Mouse (Mus musculus) layer of hippocampus, adult 18-20 months (tissue): ENCODE results near the gene Kcnh6. TPM values are rescaled to one million over a fixed set of nuclear protein-coding genes. Genes with fewer than 3 reads are reported as not detected.

Experiments
- DNase-seq, 2 experiments: peaks; one replicate each; pipeline ENCODE4 v3.0.0; 2022; ENCODE audit warnings: low spot score in 2 of 2
- long read RNA-seq: library from polyadenylated mRNA; stranded (forward); transcript quantifications from one replicate; pipeline ENCODE4 v2.0.0, GENCODE M21; 2021
- total RNA-seq, 2 experiments: library from RNA; stranded (reverse); gene quantifications; 2 replicates each; pipeline ENCODE4 v1.2.3; 2021

The Kcnh6 gene
- under 1 TPM; 0.72 to 0.94 TPM for total RNA-seq
- long read RNA-seq, partial matches to known transcripts: 0 of 2 reads
- long read RNA-seq, other reads (novel, unspliced or antisense): 2 of 2 reads

DNA sequence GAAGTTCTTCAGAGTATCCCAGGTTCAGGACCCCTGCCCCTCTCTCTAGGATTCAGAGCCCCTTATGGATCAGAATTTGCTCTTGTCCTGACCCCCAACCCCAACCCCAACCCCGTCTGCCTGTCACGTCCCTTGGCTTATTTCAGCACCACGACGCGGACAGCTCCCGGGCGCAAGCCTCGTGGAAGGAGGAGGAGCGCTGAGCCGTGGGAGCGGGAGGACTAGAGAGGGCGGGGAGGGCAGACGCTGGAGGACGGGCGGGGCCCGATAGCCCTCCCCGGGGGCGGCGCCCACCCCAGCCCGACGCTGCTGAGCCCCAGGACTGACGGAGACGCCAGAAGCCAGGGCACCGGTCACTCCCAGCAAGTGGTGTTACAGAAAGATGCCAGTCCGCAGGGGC is at the start of gene Kcnh6:
Gene Kcnh6, plus strand, starts transcription at position 304 of the 400 bp plus-strand sequence.
- no peak for DNase-seq

DNA sequence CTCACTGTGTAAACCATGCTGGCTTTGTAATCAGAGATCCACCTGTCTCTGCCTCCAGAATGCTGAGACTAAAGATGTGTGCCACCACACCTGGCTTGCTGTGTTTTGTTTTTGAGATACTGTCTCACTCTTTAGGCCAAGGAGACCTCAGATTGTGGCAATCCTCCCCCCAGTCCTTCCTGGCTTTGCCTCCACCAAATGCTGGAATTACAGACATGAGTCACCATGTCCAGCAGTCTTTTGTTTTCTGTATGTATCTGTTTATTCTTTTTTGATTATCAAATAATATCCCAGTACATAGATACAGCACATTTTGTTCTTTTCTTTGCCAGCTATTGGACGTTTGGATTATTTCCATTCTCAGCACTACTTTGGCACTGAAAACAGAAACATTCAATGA is 49.4 kb upstream of the Kcnh6 start:
- no peak for DNase-seq

- DNase-seq: peak; percentile 25 to 39
Measured at GRCm38 (mm10) chr11:105959355-105959754, 48.6 kb upstream of the Kcnh6 start.

- no peak for DNase-seq
Measured at GRCm38 (mm10) chr11:105964691-105965090, 43.2 kb upstream of the Kcnh6 start.

DNA sequence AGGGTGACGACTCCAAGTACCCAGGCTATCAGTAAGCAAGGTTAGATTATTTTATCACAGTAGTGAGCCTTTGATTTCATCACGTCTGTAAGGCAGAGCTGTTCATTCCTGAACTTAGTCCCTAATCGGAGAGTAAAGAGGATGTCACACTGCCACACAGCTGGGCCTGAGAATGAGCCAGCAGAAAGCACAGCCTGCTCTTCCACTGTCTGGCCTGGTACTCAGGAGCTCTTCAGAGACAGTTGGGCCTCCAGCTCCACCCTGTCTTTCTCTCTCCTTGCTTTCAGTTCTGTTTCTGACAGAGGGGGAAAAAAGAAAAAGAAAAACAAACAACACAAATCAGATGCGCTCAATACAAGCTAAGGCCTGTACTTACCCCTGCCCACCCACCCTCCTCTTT is 41.6 kb upstream of the Kcnh6 start:
- DNase-seq: no peak

GRCm38 (mm10) chr11:105967741-105968574 is 40.0 kb upstream of the Kcnh6 start, which contains the start of gene Ace:
Gene Ace, plus strand, starts transcription at chr11:105967945.
- no peak for DNase-seq

- no peak for DNase-seq
Measured at GRCm38 (mm10) chr11:105968948-105969347, 39.0 kb upstream of the Kcnh6 start.

DNA sequence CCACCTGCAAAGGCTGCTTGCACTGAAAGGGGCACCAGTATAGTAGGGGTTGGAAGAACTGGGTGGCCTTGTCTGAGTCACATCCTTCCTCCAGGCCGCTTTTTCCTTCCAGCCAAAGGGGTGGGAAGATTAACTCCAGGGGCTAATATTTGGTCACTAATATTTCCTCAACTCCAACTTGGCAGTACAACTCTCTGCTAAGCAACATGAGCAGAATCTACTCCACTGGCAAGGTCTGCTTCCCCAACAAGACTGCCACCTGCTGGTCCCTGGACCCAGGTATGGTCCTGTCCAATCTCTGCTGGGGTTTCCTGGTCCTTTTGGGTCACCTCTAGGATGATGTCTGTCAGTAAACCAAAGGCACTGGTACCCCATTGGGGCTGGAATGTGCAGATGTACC is 38.4 kb upstream of the Kcnh6 start:
- peak in 1 of 2 experiments; percentile 22 for DNase-seq

DNA sequence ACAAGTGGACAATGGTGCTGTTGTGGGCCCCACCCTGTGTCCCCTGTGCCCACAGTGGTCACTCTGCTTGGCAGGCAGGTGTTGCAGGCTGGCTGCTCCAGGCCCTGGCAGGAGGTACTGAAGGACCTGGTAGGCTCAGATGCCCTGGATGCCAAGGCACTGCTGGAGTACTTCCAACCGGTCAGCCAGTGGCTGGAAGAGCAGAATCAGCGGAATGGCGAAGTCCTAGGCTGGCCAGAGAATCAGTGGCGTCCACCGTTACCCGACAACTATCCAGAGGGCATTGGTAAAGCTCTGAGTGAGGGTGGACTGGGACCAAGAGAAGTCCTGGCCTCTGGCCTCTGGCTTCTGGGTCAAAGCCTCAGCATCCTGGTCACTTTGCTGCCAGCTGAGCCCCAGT is 33.3 kb upstream of the Kcnh6 start:
- no peak for DNase-seq

DNA sequence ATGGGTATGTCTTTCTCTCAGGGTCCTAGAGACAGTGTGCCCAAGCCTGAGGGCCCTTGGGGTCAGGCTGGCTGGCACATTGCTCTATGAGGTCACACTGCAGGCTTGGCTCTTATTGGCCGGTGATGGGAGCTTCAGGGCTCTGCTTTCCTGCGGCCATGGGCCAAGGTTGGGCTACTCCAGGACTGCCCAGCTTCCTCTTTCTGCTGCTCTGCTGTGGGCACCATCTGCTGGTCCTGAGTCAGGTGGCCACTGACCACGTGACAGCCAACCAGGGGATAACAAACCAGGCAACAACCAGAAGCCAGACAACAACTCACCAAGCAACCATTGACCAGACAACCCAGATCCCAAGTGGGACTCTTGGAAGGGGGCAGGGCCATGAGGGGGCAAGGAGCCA is 32.9 kb upstream of the Kcnh6 start:
- DNase-seq: no peak

DNA sequence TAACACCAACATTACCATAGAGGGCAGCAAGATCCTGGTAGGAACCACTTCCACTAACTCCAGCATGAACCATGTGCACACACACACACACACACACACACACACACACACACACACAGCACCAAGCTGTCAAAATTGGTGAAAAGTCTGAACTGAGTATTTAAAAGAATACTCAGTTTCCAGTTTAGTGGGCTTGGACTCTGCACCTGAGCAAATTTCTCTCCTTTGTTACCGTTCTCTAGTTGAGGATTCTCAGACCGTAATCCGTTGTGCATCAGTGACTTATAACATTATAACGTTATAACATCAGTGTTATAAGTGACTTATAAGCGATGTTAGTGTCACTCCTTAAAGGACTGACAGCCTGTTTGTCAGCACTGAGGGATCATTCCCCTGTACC is 32.3 kb upstream of the Kcnh6 start:
- DNase-seq: no peak

DNA sequence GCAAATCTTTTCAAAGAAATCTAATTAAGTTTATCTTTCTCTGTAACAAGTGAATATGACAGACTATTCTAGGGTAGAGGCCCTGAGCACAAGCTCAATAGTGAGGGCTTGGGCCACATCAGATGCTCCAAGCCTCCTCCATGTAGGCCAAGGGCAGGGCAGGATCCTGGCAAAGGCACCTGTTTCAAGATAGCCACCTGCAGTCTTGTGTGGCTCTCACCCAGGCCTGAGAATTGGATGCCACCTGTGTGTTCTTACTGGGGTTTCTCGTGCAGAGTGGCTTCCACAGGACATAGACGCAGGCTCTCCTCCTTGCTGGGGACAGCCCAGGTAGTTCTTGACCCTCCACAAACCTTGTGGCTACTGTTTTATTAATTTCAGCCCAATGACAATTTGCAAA is 29.7 kb upstream of the Kcnh6 start:
- no peak for DNase-seq

DNA sequence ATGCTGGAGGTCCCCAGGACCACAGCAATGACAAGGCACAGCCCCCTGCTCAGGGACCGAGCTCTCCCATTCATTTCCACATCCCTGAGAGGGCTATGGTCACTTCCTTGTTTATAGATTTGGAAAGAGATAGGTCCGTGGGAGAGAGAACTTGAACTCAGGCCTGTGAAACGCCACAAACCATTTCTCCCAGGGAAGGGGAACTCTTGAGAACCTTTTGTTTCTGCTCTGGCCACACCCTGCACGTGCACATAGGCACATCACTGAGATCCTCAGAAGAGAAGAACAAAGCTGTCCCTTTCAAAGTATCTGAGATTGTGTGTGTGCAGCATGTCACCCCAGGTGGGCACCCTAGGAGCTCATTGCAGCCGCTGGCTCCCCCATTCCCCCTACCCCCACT is 29.3 kb upstream of the Kcnh6 start:
- no peak for DNase-seq

- no peak for DNase-seq
Measured at GRCm38 (mm10) chr11:105984452-105984851, 23.5 kb upstream of the Kcnh6 start.

- DNase-seq: no peak
Measured at GRCm38 (mm10) chr11:105987446-105987845, 20.5 kb upstream of the Kcnh6 start.

- no peak for DNase-seq
Measured at GRCm38 (mm10) chr11:105989446-105989845, 18.5 kb upstream of the Kcnh6 start.

DNA sequence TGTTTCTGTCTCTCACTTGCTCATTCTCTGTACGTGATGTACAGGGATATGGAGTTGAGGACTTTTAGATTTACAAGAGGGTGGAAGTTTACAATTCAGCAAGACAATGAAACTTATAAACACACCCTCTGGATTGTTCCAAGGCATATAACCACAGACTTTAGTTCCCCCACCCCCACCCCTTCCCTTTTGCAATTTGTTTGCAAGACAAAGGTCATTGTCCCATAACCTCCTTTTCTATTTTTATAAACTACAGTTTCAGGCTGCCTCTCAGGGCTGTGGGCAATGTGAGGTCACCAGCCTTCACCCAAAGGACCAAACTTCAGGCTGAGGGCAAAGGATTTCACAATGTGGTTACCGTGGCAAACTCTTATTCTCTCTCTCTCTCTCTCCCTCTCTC is 17.7 kb upstream of the Kcnh6 start:
- no peak for DNase-seq

- DNase-seq: no peak
Measured at GRCm38 (mm10) chr11:105994375-105994774, 13.5 kb upstream of the Kcnh6 start, which contains the start of gene Ace3. Gene Ace3, plus strand, starts transcription at chr11:105994675.

DNA sequence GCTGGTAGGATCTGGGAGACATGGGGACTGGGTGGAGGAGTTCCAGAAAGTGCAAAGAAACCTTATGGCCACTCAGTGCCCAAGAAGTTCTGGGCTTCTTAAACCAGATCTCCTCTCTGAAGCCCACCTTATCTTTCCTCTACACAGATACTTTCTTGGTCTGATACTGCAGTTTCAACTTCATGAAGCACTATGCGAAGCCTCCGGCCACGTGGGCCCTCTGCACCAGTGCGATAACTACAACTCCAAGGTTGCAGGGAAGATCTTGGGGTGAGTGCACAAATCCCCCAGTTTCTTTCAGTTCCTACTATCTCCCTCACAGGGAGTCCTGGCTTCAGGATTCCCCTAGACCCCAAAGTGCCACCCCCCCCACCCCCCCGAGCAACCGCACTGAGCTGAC is 7.9 kb upstream of the Kcnh6 start:
- DNase-seq: no peak

GRCm38 (mm10) chr11:106001718-106002117 is 6.2 kb upstream of the Kcnh6 start:
- DNase-seq: peak in 1 of 2 experiments; percentile 68

DNA sequence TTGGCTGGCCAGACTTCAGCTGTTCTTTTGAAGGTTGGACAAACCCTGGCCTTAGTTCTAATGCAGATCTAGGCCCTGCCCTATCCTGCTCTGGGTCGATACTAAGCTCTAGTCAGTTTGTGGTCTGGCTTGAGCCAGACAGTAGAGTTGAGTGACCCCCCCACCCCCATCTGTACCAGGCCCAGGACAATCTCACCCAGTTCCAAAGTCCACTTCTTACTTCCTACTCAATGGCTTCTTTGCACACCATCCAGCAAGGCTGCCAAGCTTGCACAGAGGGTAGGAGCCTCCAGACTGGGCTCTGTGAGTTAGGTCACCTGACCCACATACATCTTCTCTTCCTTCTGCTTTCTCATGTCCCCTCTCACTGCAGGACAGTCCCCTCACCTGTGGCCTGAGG is 3.3 kb upstream of the Kcnh6 start:
- no peak for DNase-seq

DNA sequence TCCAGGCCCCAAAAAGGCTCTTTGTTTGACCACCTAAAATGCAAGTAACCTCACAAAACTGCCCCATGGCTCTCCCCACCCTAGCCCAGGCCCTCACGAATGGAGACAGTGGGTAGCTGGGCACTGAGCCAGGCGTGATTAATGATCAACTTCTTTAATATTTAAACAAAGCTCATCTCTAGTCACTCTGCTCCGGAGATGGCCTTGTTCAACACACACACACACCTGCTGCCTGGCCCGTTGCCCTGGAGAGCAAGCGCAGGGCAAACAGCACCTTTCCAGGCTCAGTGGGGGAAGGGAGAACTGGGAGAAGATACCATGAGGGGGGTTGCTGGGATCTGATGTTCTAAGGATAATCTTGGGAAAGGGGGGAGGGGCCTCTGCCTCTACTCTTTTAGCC is 2.0 kb upstream of the Kcnh6 start:
- DNase-seq: no peak

DNA sequence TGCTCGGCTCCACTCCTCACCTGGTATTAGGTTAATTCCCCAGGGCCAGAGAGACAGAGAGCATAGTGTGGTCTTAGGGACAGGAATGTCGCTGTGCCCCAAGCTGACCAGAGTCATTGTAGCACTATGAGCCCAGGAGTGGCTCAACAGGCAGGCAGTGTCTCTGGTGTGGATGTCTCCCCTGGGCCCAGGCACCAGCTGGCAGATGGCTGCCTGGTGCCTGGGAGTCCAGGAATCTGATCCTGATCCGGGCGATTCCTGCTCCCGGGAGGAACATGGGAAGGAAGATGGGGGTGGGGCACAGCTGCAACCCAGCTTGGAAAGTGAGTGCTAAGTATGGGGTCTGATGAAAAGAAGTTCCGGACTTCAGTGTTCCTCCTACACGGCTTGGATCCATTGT is 4.8 kb downstream of the Kcnh6 start:
- no peak for DNase-seq
